Mouse (Mus musculus): ENCODE data around the gene Clmp. TPM values are rescaled to one million over a fixed set of nuclear protein-coding genes. Genes with fewer than 3 reads are reported as not detected.

The Clmp gene
- polyA plus RNA-seq, 1 experiment from 2014 or later, result 26.2 TPM

DNA sequence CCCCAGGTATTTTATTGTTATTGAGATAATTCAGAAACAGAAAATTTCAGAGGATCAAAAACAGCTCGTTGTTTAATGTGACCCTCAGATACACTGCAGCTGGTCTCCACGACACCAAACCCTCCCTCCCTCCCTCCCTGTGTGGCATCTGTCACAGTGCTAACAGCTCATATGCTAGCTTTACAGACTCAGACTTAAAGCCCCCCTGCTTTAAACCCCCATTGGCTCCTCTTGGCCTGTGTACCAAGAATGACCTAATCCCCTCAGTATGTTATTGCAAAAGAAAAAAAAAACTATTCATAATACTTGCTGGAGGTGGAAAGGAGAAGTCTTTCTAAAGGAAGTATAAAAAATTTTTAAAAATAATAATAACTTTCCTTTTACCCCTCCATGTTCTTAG, 46.5 kb downstream of the Clmp start:
- no peak for DNase-seq (ENCODE audit: low spot score, missing footprints)
- Histone ChIP-seq H3K9me3 (ENCODE audit: control insufficient read depth, low read length) (no peaks in the 10 kb centered on the region), H3K9ac (ENCODE audit: low read length) (no peak overlapping the region), H3K4me1 (ENCODE audit: control insufficient read depth, insufficient read depth, low read length) (peaks cover 10% of the 10 kb centered on the region), H3K4me2 (no peak overlapping the region), H3K27ac (ENCODE audit: low read depth, low read length) (no peak overlapping the region), H3K36me3 (ENCODE audit: control insufficient read depth, insufficient read depth, low read length) (no peaks in the 10 kb centered on the region), H3K27me3 (ENCODE audit: control insufficient read depth, insufficient read depth, low read length) (no peaks in the 10 kb centered on the region), H3K4me3 (ENCODE audit: low read depth, low read length) (no peak overlapping the region)
- WGBS, result 22% methylated on average over 2 of the region's 2 CpGs
- ATAC-seq (ENCODE audit: low FRiP score), result peak; percentile 63

DNA sequence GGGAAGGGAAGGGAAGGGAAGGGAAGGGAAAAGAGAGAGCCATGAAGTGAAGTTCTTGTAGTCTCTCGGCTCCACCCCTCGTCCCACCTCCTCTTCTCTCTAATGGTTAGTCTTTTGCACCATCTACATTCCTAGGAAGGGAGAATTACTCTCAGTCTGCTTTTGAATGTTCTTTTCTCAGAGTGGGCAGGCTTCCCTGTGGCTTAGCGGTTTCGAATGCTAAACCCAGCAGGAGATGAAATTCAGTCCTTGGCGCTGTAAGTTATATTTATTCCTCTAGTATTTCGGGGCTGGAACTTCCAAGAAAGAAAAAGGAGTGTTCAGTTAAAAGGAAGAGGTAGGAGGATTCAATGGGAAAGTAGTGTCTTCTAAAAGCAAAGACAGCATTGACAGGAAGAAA, 51.4 kb downstream of the Clmp start:
- Histone ChIP-seq H3K27ac (ENCODE audit: low read depth, low read length) (no peak overlapping the region), H3K9me3 (ENCODE audit: control insufficient read depth, low read length) (no peaks in the 10 kb centered on the region), H3K4me2 (no peak overlapping the region), H3K4me3 (ENCODE audit: low read depth, low read length) (no peak overlapping the region), H3K9ac (ENCODE audit: low read length) (no peak overlapping the region), H3K27me3 (ENCODE audit: control insufficient read depth, insufficient read depth, low read length) (no peaks in the 10 kb centered on the region), H3K4me1 (ENCODE audit: control insufficient read depth, insufficient read depth, low read length) (peaks cover 3% of the 10 kb centered on the region), H3K36me3 (ENCODE audit: control insufficient read depth, insufficient read depth, low read length) (no peaks in the 10 kb centered on the region)
- WGBS, result 81% methylated on average over 6 of the region's 6 CpGs
- DNase-seq (ENCODE audit: low spot score, missing footprints) (no peak), ATAC-seq (ENCODE audit: low FRiP score) (no peak)

DNA sequence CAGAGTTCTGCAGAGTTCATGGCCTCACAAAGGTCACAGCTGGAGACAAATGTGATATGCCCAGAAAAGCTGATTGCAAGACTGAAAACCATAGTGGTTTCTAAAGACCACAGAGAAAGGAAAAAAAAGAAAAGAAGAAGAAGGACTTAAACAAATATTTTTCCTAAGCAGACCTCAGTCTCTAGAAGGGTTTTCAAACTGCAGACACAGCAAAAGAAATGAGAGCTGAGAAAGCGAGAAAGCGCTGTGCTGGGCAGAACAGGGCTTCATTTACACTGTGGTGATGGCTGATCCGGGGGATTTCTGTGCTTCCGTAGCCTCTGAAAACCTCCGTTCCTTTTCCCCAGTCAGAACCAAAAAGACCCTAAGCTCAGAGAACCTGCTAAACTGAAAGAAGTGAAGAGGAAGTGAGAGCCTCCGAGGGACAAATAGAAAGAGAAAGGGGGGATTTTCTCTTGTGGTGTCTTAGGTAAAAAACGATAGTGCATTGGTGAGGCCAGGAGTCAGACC, 57.8 kb downstream of the Clmp start:
- DNase-seq (ENCODE audit: low spot score, missing footprints) (no peak), ATAC-seq (ENCODE audit: low FRiP score) (no peak)
- 55% methylated on average over 7 of the region's 7 CpGs for WGBS
- H3K4me2 ChIP-seq, result no peak overlapping the region
- H3K9me3 ChIP-seq (ENCODE audit: control insufficient read depth, low read length), result no peaks in the 10 kb centered on the region
- no peaks in the 10 kb centered on the region for H3K4me1 ChIP-seq (ENCODE audit: control insufficient read depth, insufficient read depth, low read length)
- no peaks in the 10 kb centered on the region for H3K27me3 ChIP-seq (ENCODE audit: control insufficient read depth, insufficient read depth, low read length)
- no peak overlapping the region for H3K27ac ChIP-seq (ENCODE audit: low read depth, low read length)
- H3K36me3 ChIP-seq (ENCODE audit: control insufficient read depth, insufficient read depth, low read length), result no peaks in the 10 kb centered on the region
- no peak overlapping the region for H3K4me3 ChIP-seq (ENCODE audit: low read depth, low read length)
- H3K9ac ChIP-seq (ENCODE audit: low read length), result no peak overlapping the region

DNA sequence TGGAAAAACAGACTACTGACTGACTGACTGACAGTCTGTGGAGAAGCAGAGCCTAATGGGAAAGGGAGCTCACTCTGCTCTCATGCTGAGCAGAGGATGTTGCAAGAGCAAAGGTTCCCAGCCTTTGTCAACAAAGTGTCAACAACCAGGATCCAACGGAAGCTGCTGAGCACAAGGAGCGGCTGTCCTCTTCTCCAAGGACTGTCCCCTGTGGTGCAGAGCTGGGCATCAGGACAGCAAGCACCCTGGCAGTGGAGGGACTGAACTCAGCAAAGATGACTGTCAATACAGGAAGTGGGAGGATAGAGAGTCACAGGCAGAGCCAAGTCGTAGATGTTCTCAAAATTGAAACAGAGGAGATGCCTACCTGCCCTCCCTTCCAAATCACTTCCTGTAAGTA, 58.5 kb downstream of the Clmp start:
- whole genome bisulfite sequencing, result 57% methylated on average over 3 of the region's 3 CpGs
- Histone ChIP-seq H3K4me1 (ENCODE audit: control insufficient read depth, insufficient read depth, low read length) (no peaks in the 10 kb centered on the region), H3K27me3 (ENCODE audit: control insufficient read depth, insufficient read depth, low read length) (no peaks in the 10 kb centered on the region), H3K9me3 (ENCODE audit: control insufficient read depth, low read length) (no peaks in the 10 kb centered on the region), H3K4me2 (no peak overlapping the region), H3K27ac (ENCODE audit: low read depth, low read length) (no peak overlapping the region), H3K36me3 (ENCODE audit: control insufficient read depth, insufficient read depth, low read length) (no peaks in the 10 kb centered on the region), H3K4me3 (ENCODE audit: low read depth, low read length) (no peak overlapping the region), H3K9ac (ENCODE audit: low read length) (no peak overlapping the region)
- no peak for DNase-seq (ENCODE audit: low spot score, missing footprints)
- no peak for ATAC-seq (ENCODE audit: low FRiP score)

DNA sequence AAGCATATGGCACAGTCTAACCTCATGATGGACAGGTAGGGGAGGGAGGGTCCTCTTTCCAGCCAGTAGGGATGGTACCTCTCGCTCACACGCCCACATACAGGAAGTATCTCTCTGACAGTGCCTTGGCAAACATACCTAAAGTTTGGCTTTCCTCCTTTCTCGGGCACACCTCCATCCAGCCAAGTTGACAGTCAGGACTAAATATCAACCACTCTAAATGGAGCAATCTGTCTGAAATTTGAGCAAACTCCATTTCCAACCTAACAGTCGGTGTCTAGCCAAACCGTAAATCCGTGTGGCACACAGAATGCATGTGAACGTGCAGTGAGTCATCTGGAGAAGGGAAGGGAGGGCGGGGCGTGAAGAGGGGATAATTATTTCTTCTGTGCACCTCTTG, 61.0 kb downstream of the Clmp start:
- Histone ChIP-seq H3K4me3 (ENCODE audit: low read depth, low read length) (no peak overlapping the region), H3K9me3 (ENCODE audit: control insufficient read depth, low read length) (no peaks in the 10 kb centered on the region), H3K4me2 (no peak overlapping the region), H3K36me3 (ENCODE audit: control insufficient read depth, insufficient read depth, low read length) (no peaks in the 10 kb centered on the region), H3K27ac (ENCODE audit: low read depth, low read length) (no peak overlapping the region), H3K4me1 (ENCODE audit: control insufficient read depth, insufficient read depth, low read length) (no peaks in the 10 kb centered on the region), H3K27me3 (ENCODE audit: control insufficient read depth, insufficient read depth, low read length) (no peaks in the 10 kb centered on the region), H3K9ac (ENCODE audit: low read length) (no peak overlapping the region)
- ATAC-seq (ENCODE audit: low FRiP score) (no peak), DNase-seq (ENCODE audit: low spot score, missing footprints) (no peak)
- WGBS, result 85% methylated on average over 9 of the region's 9 CpGs

DNA sequence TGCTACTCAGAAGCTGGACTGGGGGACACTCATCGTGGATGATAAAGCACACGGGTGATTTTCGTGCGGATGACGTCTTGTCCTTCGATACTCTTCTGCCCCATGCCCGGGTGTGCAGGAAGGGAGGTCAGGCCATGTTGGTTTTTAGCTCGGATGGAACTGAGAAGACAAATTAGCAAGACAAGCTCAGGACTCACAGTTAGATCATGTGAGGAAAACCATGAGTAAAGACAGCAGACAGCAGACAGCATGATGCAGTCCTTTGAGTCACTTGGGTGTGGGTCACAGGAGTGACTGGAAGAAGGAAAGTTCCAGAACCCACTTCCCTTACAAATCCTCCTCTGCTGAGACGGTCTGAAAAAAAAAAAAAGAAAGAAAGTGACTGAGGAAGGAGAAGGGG, 61.5 kb downstream of the Clmp start:
- no peak overlapping the region for H3K27ac ChIP-seq (ENCODE audit: low read depth, low read length)
- H3K9ac ChIP-seq (ENCODE audit: low read length), result no peak overlapping the region
- no peaks in the 10 kb centered on the region for H3K4me1 ChIP-seq (ENCODE audit: control insufficient read depth, insufficient read depth, low read length)
- WGBS, result 92% methylated on average over 9 of the region's 9 CpGs
- no peak overlapping the region for H3K4me2 ChIP-seq
- no peaks in the 10 kb centered on the region for H3K27me3 ChIP-seq (ENCODE audit: control insufficient read depth, insufficient read depth, low read length)
- no peaks in the 10 kb centered on the region for H3K36me3 ChIP-seq (ENCODE audit: control insufficient read depth, insufficient read depth, low read length)
- ATAC-seq (ENCODE audit: low FRiP score) (no peak), DNase-seq (ENCODE audit: low spot score, missing footprints) (no peak)
- H3K9me3 ChIP-seq (ENCODE audit: control insufficient read depth, low read length), result no peaks in the 10 kb centered on the region
- no peak overlapping the region for H3K4me3 ChIP-seq (ENCODE audit: low read depth, low read length)

DNA sequence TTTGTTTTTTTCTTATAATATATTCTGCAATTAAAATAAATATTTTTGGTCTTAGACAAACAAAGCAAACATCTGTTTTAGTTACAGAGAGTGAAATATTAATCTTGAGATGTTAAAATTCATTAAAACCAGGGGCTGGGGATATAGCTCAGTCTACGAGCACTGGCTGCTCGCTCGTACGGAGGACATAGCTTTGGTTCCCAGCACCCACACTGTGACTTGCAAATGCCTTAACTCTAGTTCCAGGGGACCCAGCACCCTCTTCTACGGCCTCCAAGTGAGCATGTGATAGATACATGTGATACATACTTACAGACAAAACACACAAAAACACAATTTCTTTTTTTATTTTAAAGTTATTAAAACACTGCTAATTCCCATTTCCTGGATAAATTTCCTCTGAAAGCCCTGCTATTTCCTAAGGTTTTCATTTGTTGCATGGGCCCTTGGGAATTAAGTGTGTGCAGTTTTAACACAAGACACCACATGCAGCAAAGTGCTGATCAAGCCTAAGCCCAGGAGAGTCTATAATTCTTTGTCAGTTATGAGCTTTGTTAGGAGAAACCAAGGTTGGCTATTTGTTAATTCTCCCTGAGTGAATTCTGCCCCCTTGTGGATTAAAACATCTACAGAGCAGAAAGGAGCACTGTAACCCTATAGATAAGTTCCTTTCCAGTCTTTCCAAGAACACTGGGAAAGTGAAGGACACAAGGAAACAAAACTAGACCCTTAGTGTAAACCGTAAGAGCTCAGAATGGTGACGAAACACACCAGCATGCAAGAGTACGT, 64.3 kb downstream of the Clmp start:
- ATAC-seq (ENCODE audit: low FRiP score) (peak; percentile 71), DNase-seq (ENCODE audit: low spot score, missing footprints) (peak; percentile 93)
- H3K9me3 ChIP-seq (ENCODE audit: control insufficient read depth, low read length), result no peaks in the 10 kb centered on the region
- no peaks in the 10 kb centered on the region for H3K36me3 ChIP-seq (ENCODE audit: control insufficient read depth, insufficient read depth, low read length)
- H3K9ac ChIP-seq (ENCODE audit: low read length), result no peak overlapping the region
- H3K27me3 ChIP-seq (ENCODE audit: control insufficient read depth, insufficient read depth, low read length), result no peaks in the 10 kb centered on the region
- no peak overlapping the region for H3K27ac ChIP-seq (ENCODE audit: low read depth, low read length)
- no peak overlapping the region for H3K4me3 ChIP-seq (ENCODE audit: low read depth, low read length)
- no peak overlapping the region for H3K4me2 ChIP-seq
- WGBS, result 74% methylated on average over 8 of the region's 8 CpGs
- H3K4me1 ChIP-seq (ENCODE audit: control insufficient read depth, insufficient read depth, low read length), result no peaks in the 10 kb centered on the region

DNA sequence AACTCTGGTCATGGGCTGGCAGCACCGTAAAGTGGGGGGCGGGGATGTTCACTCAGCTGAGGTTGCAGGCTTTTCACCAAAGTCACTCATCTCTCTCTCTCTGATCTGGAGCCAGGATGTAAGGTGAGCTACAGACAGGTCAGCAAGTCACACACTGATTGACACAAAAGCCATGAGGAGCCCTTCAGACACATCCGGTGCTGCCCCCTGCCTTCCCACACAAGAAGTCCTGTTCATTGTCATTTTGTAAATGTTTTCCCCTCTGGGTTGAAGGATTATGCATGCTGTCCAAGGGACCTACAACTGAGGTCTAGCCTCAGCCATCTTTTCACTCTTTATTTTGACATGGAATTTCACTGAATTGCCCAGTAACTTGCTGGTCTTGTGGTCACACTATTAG, 66.0 kb downstream of the Clmp start:
- WGBS, result 57% methylated on average over 3 of the region's 3 CpGs
- no peak for DNase-seq (ENCODE audit: low spot score, missing footprints)
- no peak overlapping the region for H3K27ac ChIP-seq (ENCODE audit: low read depth, low read length)
- H3K4me3 ChIP-seq (ENCODE audit: low read depth, low read length), result no peak overlapping the region
- H3K4me2 ChIP-seq, result no peak overlapping the region
- no peaks in the 10 kb centered on the region for H3K36me3 ChIP-seq (ENCODE audit: control insufficient read depth, insufficient read depth, low read length)
- H3K9ac ChIP-seq (ENCODE audit: low read length), result no peak overlapping the region
- H3K9me3 ChIP-seq (ENCODE audit: control insufficient read depth, low read length), result no peaks in the 10 kb centered on the region
- H3K4me1 ChIP-seq (ENCODE audit: control insufficient read depth, insufficient read depth, low read length), result no peaks in the 10 kb centered on the region
- ATAC-seq (ENCODE audit: low FRiP score), result no peak
- H3K27me3 ChIP-seq (ENCODE audit: control insufficient read depth, insufficient read depth, low read length), result no peaks in the 10 kb centered on the region

DNA sequence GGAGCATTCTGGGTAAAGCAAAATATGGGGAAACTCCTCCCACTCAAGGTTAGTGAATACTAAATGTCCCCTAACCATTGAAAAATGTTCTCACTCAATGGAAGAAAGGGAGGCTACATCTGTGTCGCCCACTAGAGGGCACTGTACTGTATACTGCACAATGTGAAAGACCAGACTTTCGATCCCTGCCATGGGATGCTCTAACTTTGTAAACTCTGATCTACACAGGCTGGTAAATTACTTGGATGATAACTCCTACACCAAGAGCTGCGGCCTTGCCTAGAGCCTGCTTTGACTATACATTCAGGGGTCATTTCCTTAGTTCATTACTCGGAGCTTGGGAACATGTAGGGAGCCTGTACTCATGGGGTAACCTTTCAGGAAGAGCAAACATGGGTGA, 70.6 kb downstream of the Clmp start:
- WGBS, result 18% methylated on average over 4 of the region's 4 CpGs
- H3K9ac ChIP-seq (ENCODE audit: low read length), result no peak overlapping the region
- H3K27ac ChIP-seq (ENCODE audit: low read depth, low read length), result no peak overlapping the region
- H3K4me2 ChIP-seq, result no peak overlapping the region
- 0 out of 2 replicates have a peak, but pooled peaks have one; percentile 25 for ATAC-seq (ENCODE audit: low FRiP score)
- peaks cover 8% of the 10 kb centered on the region for H3K4me1 ChIP-seq (ENCODE audit: control insufficient read depth, insufficient read depth, low read length)
- no peak overlapping the region for H3K4me3 ChIP-seq (ENCODE audit: low read depth, low read length)
- no peaks in the 10 kb centered on the region for H3K9me3 ChIP-seq (ENCODE audit: control insufficient read depth, low read length)
- DNase-seq (ENCODE audit: low spot score, missing footprints), result peak; percentile 95
- no peaks in the 10 kb centered on the region for H3K27me3 ChIP-seq (ENCODE audit: control insufficient read depth, insufficient read depth, low read length)
- no peaks in the 10 kb centered on the region for H3K36me3 ChIP-seq (ENCODE audit: control insufficient read depth, insufficient read depth, low read length)
